Mouse (Mus musculus) cerebellum, adult 2 months (tissue): ENCODE measurements around the gene Ccser2. TPM values are rescaled to one million over a fixed set of nuclear protein-coding genes. Genes with fewer than 3 reads are reported as not detected.
A peak's percentile ranks its signal among the peaks of the same experiment; 100 is the strongest.

Experiments used
- DNase-seq, 2 experiments: peaks; one replicate each; pipeline ENCODE4 v3.0.0; 2021
- H3K27ac ChIP-seq: fragments of 200-500 bp; 2 replicates; pipeline ENCODE4 v1.5.1; 2012; ENCODE audit warnings: low read length, control low read depth, inconsistent platforms; ENCODE audit not compliant: insufficient read depth
- H3K27me3 ChIP-seq: fragments of 200-500 bp; 2 replicates; pipeline ENCODE4 v1.6.1; 2012; ENCODE audit warnings: inconsistent platforms, mild to moderate bottlenecking, low read length, moderate library complexity; ENCODE audit not compliant: control insufficient read depth, insufficient read depth
- H3K4me1 ChIP-seq: fragments of 200-500 bp; 2 replicates; pipeline ENCODE4 v1.6.1; 2011; ENCODE audit warnings: low read length; ENCODE audit not compliant: control insufficient read depth, insufficient read depth
- H3K4me3 ChIP-seq: fragments of 200-500 bp; replicated peaks from 2 replicates; pipeline ENCODE3; 2011; ENCODE audit warnings: mild to moderate bottlenecking, low read depth, low read length, control low read depth; ENCODE audit not compliant: insufficient read depth
- CTCF ChIP-seq: fragments of 200-500 bp; IDR thresholded peaks from 2 replicates; pipeline ENCODE4 v1.5.1; 2011; ENCODE audit warnings: low read depth, mild to moderate bottlenecking, control low read depth, low read length, moderate library complexity, borderline replicate concordance; ENCODE audit not compliant: insufficient read depth
- POLR2A ChIP-seq: fragments of 200-500 bp; IDR thresholded peaks from 2 replicates; pipeline ENCODE4 v1.6.1; 2011; ENCODE audit warnings: low read length, control low read depth, borderline replicate concordance; ENCODE audit not compliant: insufficient read depth
- WGBS: fragments of 180-500 bp; shearing (Covaris S2); methylation state at CpG from one replicate; pipeline ENCODE4 v1.1.7; 2018; 5-methylcytosine and 5-hydroxymethylcytosine counted together
- polyA plus RNA-seq: library from polyadenylated mRNA; depleted of rRNA; stranded (reverse); fragments of >200 nt; gene quantifications from 2 replicates; pipeline ENCODE4 v1.2.3, GENCODE M21; 2012

Ccser2 gene
- polyA plus RNA-seq, 1 experiment = 49.4 TPM

DNA sequence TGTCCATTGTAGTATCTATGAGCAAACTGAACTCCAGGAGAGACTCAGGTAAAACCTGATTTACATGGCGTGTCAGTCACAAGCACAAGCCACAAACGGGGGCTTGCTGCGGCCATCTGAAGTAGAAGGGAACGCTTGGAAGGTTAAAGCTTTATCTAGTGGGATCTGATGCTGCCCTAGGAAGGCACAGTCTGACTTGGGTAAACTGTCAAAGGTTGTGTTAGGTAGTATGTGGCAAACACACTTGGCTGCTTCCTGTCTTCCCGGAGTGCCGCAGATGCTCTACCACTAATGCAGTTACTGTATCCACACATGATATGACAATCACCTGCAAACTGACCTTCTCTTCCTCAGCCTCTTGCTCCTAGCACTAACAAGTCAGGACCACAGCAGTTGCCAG lies 10.9 kb downstream of the Ccser2 start:
- Histone ChIP-seq H3K27me3 (no peaks in the 10 kb centered on the region), H3K27ac (no peak overlapping the region), H3K4me1 (no peaks in the 10 kb centered on the region), H3K4me3 (no peak overlapping the region)
- WGBS = 61% methylated on average over 6 of the region's 6 CpGs
- peak; percentile 17 to 28 for DNase-seq
- no peak for TF ChIP-seq POLR2A
- no peak for TF ChIP-seq CTCF

- no peak for TF ChIP-seq CTCF
- TF ChIP-seq POLR2A = no peak
- WGBS = 36% methylated on average over 6 of the region's 6 CpGs
- H3K4me1 ChIP-seq = no peaks in the 10 kb centered on the region
These were observed 11.3 kb downstream of the Ccser2 start for GRCm38 (mm10) chr14:36957261-36957660.

GRCm38 (mm10) chr14:36956717-36957116 lies 11.9 kb downstream of the Ccser2 start:
- H3K27ac ChIP-seq = no peak overlapping the region
- H3K4me3 ChIP-seq = no peak overlapping the region
- no peak for TF ChIP-seq CTCF
- TF ChIP-seq POLR2A = no peak
- 44% methylated on average over 5 of the region's 5 CpGs for WGBS
- no peaks in the 10 kb centered on the region for H3K4me1 ChIP-seq
- no peaks in the 10 kb centered on the region for H3K27me3 ChIP-seq
- DNase-seq = no peak

More at GRCm38 (mm10) chr14:36957261-36957660, 11.3 kb downstream of the Ccser2 start:
- peak; percentile 18 to 32 for DNase-seq
- Histone ChIP-seq H3K27me3 (no peaks in the 10 kb centered on the region), H3K27ac (no peak overlapping the region), H3K4me3 (no peak overlapping the region)

- H3K4me3 ChIP-seq = no peak overlapping the region
- 77% methylated on average over 10 of the region's 10 CpGs for WGBS
- TF ChIP-seq CTCF (no peak), POLR2A (no peak)
- H3K27ac ChIP-seq = no peak overlapping the region
- peak in 1 of 2 experiments; percentile 13 for DNase-seq
- no peaks in the 10 kb centered on the region for H3K4me1 ChIP-seq
- no peaks in the 10 kb centered on the region for H3K27me3 ChIP-seq
These were observed 15.7 kb downstream of the Ccser2 start for GRCm38 (mm10) chr14:36952687-36953426.

- no peak overlapping the region for H3K27ac ChIP-seq
- H3K27me3 ChIP-seq = no peaks in the 10 kb centered on the region
- H3K4me3 ChIP-seq = no peak overlapping the region
- no peak for TF ChIP-seq POLR2A
- TF ChIP-seq CTCF = peak; percentile 61; the same call in 1 of the 2 replicates
- WGBS = 14% methylated on average over 2 of the region's 2 CpGs
- H3K4me1 ChIP-seq = no peaks in the 10 kb centered on the region
- peak in 1 of 2 experiments; percentile 34 for DNase-seq
These were observed 16.4 kb downstream of the Ccser2 start for GRCm38 (mm10) chr14:36952142-36952541.

- H3K4me3 ChIP-seq = no peak overlapping the region
These were observed 25.9 kb downstream of the Ccser2 start for GRCm38 (mm10) chr14:36942716-36943115.

DNA sequence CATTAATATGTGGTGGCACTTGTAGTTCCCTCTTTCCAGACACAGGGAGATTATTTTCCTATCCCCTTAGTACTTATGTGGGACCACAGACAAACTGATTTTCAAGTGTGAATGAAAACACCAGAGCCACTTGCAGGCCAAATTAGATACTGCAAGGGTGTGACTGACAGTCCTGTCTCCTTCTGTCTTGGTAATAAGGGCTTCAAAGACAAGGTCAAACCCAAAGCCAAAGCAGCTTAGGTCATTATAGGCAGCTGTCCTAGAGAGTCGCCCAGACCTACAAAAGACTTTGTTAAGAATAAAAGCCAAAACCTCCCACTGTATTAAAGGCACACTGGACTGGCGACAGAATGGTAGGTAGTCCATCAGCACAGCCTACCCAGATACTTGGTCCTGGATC lies 30.6 kb downstream of the Ccser2 start:
- H3K27ac ChIP-seq = no peak overlapping the region
- no peak for DNase-seq
- no peaks in the 10 kb centered on the region for H3K27me3 ChIP-seq
- H3K4me1 ChIP-seq = no peaks in the 10 kb centered on the region; the same call in 1 of the 2 replicates
- no peak for TF ChIP-seq POLR2A
- TF ChIP-seq CTCF = no peak
- 64% methylated on average over 2 of the region's 2 CpGs for WGBS
- H3K4me3 ChIP-seq = no peak overlapping the region

More at GRCm38 (mm10) chr14:36942716-36943115, 25.9 kb downstream of the Ccser2 start:
- Histone ChIP-seq H3K27ac (no peak overlapping the region), H3K27me3 (no peaks in the 10 kb centered on the region), H3K4me1 (no peaks in the 10 kb centered on the region; the same call in 1 of the 2 replicates)
- DNase-seq = no peak
- WGBS = 50% methylated on average over 5 of the region's 5 CpGs
- TF ChIP-seq CTCF = no peak
- no peak for TF ChIP-seq POLR2A
